Mouse (Mus musculus): Measurements from ENCODE around the gene Olfr952.

Olfr952 gene

GRCm38 (mm10) chr9:39427048-39427447 lies at the start of gene Olfr952:
Gene Olfr952 (minus strand): TSS chr9:39427148.
- no peak for TF ChIP-seq GATA4 (IDR thresholded peaks at IDR 0.05; ENCODE audit: insufficient replicate concordance, low read length)

- TF ChIP-seq GATA4 (IDR thresholded peaks at IDR 0.05; ENCODE audit: insufficient replicate concordance, low read length) = no peak
Observed at GRCm38 (mm10) chr9:39471844-39472243, 44.9 kb upstream of the Olfr952 start, which contains the start of gene Olfr955. Gene Olfr955 (minus strand): TSS chr9:39471944.

GRCm38 (mm10) chr9:39456401-39456800 lies 29.5 kb upstream of the Olfr952 start, which contains the start of gene Olfr954:
Gene Olfr954 (plus strand): TSS chr9:39456701.
- no peak for TF ChIP-seq GATA4 (IDR thresholded peaks at IDR 0.05; ENCODE audit: insufficient replicate concordance, low read length)

- TF ChIP-seq GATA4 (IDR thresholded peaks at IDR 0.05; ENCODE audit: insufficient replicate concordance, low read length) = no peak
Observed at GRCm38 (mm10) chr9:39387110-39387509, 39.8 kb downstream of the Olfr952 start, which contains the start of gene Olfr951. Gene Olfr951 (plus strand): TSS chr9:39387410.

All from liver, adult (tissue).